Mouse (Mus musculus) layer of hippocampus, adult 9-11 months (tissue): ENCODE measurements around the gene Gm28870.
"Not testable (repeated sequence)": the region's sequence is repeated elsewhere in the genome, so short reads cannot be mapped to it uniquely, and the experiment has no call there.

ENCODE experiments used
- DNase-seq: peaks from one replicate; pipeline ENCODE4 v3.0.0; 2022

Gene Gm28870

GRCm38 (mm10) chrY:50096976-50097375 lies at the start of gene Gm28870:
Gene Gm28870 (plus strand): TSS chrY:50097276.
- DNase-seq, result not testable (repeated sequence)
